25 mouse cellular contexts compared by ENCODE assay signal in genomic region chrX:13621473-13621872, GRCm38 (mm10). TPM values are rescaled to one million over a fixed set of nuclear protein-coding genes. Genes with fewer than 3 reads are reported as not detected.
DNase-seq lines count a peak whose midpoint lies in the region; ATAC-seq and TF ChIP-seq lines count a peak whose summit lies in the region.
"Had no signal": no experiment of that assay in that cellular context is flagged by ENCODE, and none has a peak within 500 bp of the region (broad histone marks: within the 10 kb centered on the region; RNA-seq: fewer than 3 reads in every experiment).

No protein-coding gene starts in this region.

- TF ChIP-seq CTCF in layer of hippocampus, adult 2 months (conservative IDR thresholded peaks at IDR 0.05): no peak

- no peak overlapping the region for H3K4me3 ChIP-seq in heart, embryonic 11.5 days (ENCODE audit: low read depth, low read length)
- H3K4me3 ChIP-seq in layer of hippocampus, adult 2 months: no peak overlapping the region
- H3K4me3 ChIP-seq: erythroblast, embryonic 14.5 days; forebrain, embryonic 15.5 days; hindbrain, embryonic 13.5 days; limb, embryonic 12.5 days; liver, embryonic 13.5 days; myocyte; neural tube, embryonic 15.5 days had no signal

- no peaks in the 10 kb centered on the region for H3K27me3 ChIP-seq in heart, embryonic 11.5 days (ENCODE audit: control insufficient read depth, insufficient read depth, low read length)
- H3K27me3 ChIP-seq: CH12.LX; forebrain, embryonic 15.5 days; hindbrain, embryonic 13.5 days; limb, embryonic 12.5 days; liver, embryonic 13.5 days; neural tube, embryonic 15.5 days had no signal

- no peak overlapping the region for H3K27ac ChIP-seq in heart, embryonic 11.5 days (ENCODE audit: low read depth, low read length)
- H3K27ac ChIP-seq in layer of hippocampus, adult 2 months: peak overlapping the region; percentile 33
- H3K27ac ChIP-seq: forebrain, embryonic 15.5 days; hindbrain, embryonic 13.5 days; limb, embryonic 12.5 days; liver, embryonic 13.5 days; neural tube, embryonic 15.5 days had no signal

- WGBS in heart, embryonic 11.5 days (ENCODE audit: insufficient replicate concordance): 73% methylated on average over 4 of the region's 4 CpGs

- H3K9me3 ChIP-seq in heart, embryonic 11.5 days (replicated peaks; ENCODE audit: control insufficient read depth, low read length): no peaks in the 10 kb centered on the region
- H3K9me3 ChIP-seq: forebrain, embryonic 15.5 days; hindbrain, embryonic 13.5 days; limb, embryonic 12.5 days; liver, embryonic 13.5 days; neural tube, embryonic 15.5 days had no signal

- H3K36me3 ChIP-seq in heart, embryonic 11.5 days (ENCODE audit: control insufficient read depth, insufficient read depth, low read length): no peaks in the 10 kb centered on the region
- H3K36me3 ChIP-seq: forebrain, embryonic 15.5 days; limb, embryonic 12.5 days; liver, embryonic 13.5 days; neural tube, embryonic 15.5 days had no signal

- no peaks in the 10 kb centered on the region for H3K4me1 ChIP-seq in heart, embryonic 11.5 days (ENCODE audit: control insufficient read depth, insufficient read depth, low read length)
- H3K4me1 ChIP-seq: forebrain, embryonic 15.5 days; hindbrain, embryonic 13.5 days; limb, embryonic 12.5 days; liver, embryonic 13.5 days; neural tube, embryonic 15.5 days had no signal

- peak; percentile 95 for DNase-seq in heart, adult 11 months
- DNase-seq in layer of hippocampus, adult 2 months (ENCODE audit: low spot score in 2 of 2): no peak
- no peak for DNase-seq in layer of hippocampus, postnatal 36 days
- peak; percentile 7 for DNase-seq in fat pad, adult 2 months (ENCODE audit: extremely low read depth, low read depth, low spot score)
- peak; percentile 37 for DNase-seq in lung, postnatal 36 days
- no peak for DNase-seq in adrenal gland, postnatal 4 days (ENCODE audit: low spot score in 2 of 2)
- DNase-seq: adrenal gland, adult 8-10 months; cerebellum, adult 2 months; gastrocnemius, postnatal 10 days; liver, embryonic 13.5 days; midbrain, embryonic 14.5 days; thymus, postnatal 25 days had no signal

- H3K4me2 ChIP-seq in heart, embryonic 11.5 days: no peak overlapping the region
- H3K4me2 ChIP-seq: forebrain, embryonic 15.5 days; hindbrain, embryonic 13.5 days; limb, embryonic 12.5 days; liver, embryonic 13.5 days; neural tube, embryonic 15.5 days had no signal

- H3K9ac ChIP-seq in heart, embryonic 11.5 days (ENCODE audit: low read depth, low read length): no peak overlapping the region
- H3K9ac ChIP-seq: forebrain, embryonic 15.5 days; hindbrain, embryonic 13.5 days; limb, embryonic 12.5 days; liver, embryonic 13.5 days; neural tube, embryonic 15.5 days had no signal

- ATAC-seq in heart, embryonic 11.5 days (replicated peaks; ENCODE audit: insufficient number of reproducible peaks, low FRiP score, low TSS enrichment): no peak
- ATAC-seq: forebrain, embryonic 15.5 days; intestine, embryonic 16.5 days had no signal

RNA-seq across cellular contexts. Expression of gene Gpr34, which starts 10.4 kb away (rescaled TPM):
- 0.62 and 0.75 TPM in 2 replicates for polyA plus RNA-seq in heart, embryonic 11.5 days (2014; fragmentation: Nextera tagmentation; extraction: Ambion mirVana)
- 10 to 100 TPM in 1 of 2 experiments, 1 to 10 TPM in 1; 8.7 to 11.7 TPM for total RNA-seq in layer of hippocampus, adult 2 months (2021)
- total RNA-seq in layer of hippocampus, postnatal 36 days (2021): 10 to 100 TPM; 10.8 to 13.2 TPM
- total RNA-seq in adrenal gland, postnatal 4 days (2021): 1 to 10 TPM; 1.5 to 2.1 TPM
- polyA plus RNA-seq: erythroblast, embryonic 14.5 days; myocyte had no signal

RNA-seq across cellular contexts. Expression of gene Gpr82, which starts 39.7 kb away (rescaled TPM):
- 0.06 and 0.34 TPM in 2 replicates for polyA plus RNA-seq in heart, embryonic 11.5 days (2014; fragmentation: Nextera tagmentation; extraction: Ambion mirVana)
- under 1 TPM in 1 of 2 experiments, not detected in 1; 0.15 TPM for total RNA-seq in layer of hippocampus, adult 2 months (2021)
- not detected for total RNA-seq in layer of hippocampus, postnatal 36 days (2021)
- total RNA-seq in adrenal gland, postnatal 4 days (2021): not detected
- total RNA-seq: adrenal gland, adult 8-10 months; common myeloid progenitor, adult 5-6 weeks; gastrocnemius, postnatal 10 days; layer of hippocampus, adult 8-10 months; left cerebral cortex, adult 8-10 months; megakaryocyte progenitor cell, adult 5-6 weeks had no signal
- polyA plus RNA-seq: cerebellum, adult 2 months; erythroblast, embryonic 14.5 days; liver, embryonic 13.5 days had no signal

Comparison
In these comparisons a context has a peak if more than half of its experiments do, and no peak if none do; other contexts are left out.
1. DNase-seq: peak in heart, adult 11 months (single experiment), fat pad, adult 2 months (single experiment) and lung, postnatal 36 days (single experiment); none in layer of hippocampus, adult 2 months (0 of 2), layer of hippocampus, postnatal 36 days (0 of 2) and adrenal gland, postnatal 4 days (0 of 2).